Mouse (Mus musculus) heart, adult 2 months (tissue): ENCODE data around the gene Dcaf11. TPM values are rescaled to one million over a fixed set of nuclear protein-coding genes. Genes with fewer than 3 reads are reported as not detected.

Source experiments
- DNase-seq, 2 experiments: peaks; one replicate each; pipeline ENCODE4 v3.0.0; 2021
- H3K27ac ChIP-seq: fragments of 200-600 bp; 2 replicates; pipeline ENCODE4 v1.8.1; 2022
- H3K27me3 ChIP-seq: fragments of 200-500 bp; 2 replicates; pipeline ENCODE4 v1.6.1; 2012; ENCODE audit warnings: mild to moderate bottlenecking, low read length, inconsistent platforms, mixed read lengths; ENCODE audit not compliant: control insufficient read depth, insufficient read depth
- H3K36me3 ChIP-seq: fragments of 200-500 bp; 2 replicates; pipeline ENCODE4 v1.6.1; 2012; ENCODE audit warnings: low read length, inconsistent platforms; ENCODE audit not compliant: control insufficient read depth, insufficient read depth
- H3K4me1 ChIP-seq: fragments of 200-500 bp; 2 replicates; pipeline ENCODE4 v1.6.1; 2011; ENCODE audit warnings: low read length; ENCODE audit not compliant: control insufficient read depth, insufficient read depth
- H3K4me3 ChIP-seq: fragments of 200-600 bp; 2 replicates; pipeline ENCODE4 v1.8.1; 2022
- H3K79me2 ChIP-seq: fragments of 200-500 bp; replicated peaks from 2 replicates; pipeline ENCODE4 v1.6.1; 2012; ENCODE audit warnings: mild to moderate bottlenecking, inconsistent platforms, low read length, moderate library complexity, mixed read lengths; ENCODE audit not compliant: control insufficient read depth, insufficient read depth
- H3K9ac ChIP-seq: fragments of 200-500 bp; 2 replicates; pipeline ENCODE4 v1.6.1; 2012; ENCODE audit warnings: low read depth, mild to moderate bottlenecking, control low read depth, inconsistent platforms, low read length, mixed read lengths
- CTCF ChIP-seq: fragments of 200-600 bp; IDR thresholded peaks from 2 replicates; pipeline ENCODE4 v1.8.1; 2022; ENCODE audit warnings: antibody characterized with exemption, mild to moderate bottlenecking, moderate library complexity
- EP300 ChIP-seq: fragments of 200-500 bp; IDR thresholded peaks from 2 replicates; pipeline ENCODE4 v1.6.1; 2011; ENCODE audit warnings: low read depth, low read length, control low read depth; ENCODE audit not compliant: insufficient read depth
- POLR2A ChIP-seq: fragments of 200-500 bp; IDR thresholded peaks from 2 replicates; pipeline ENCODE4 v1.6.1; 2011; ENCODE audit warnings: mild to moderate bottlenecking, low read depth, low read length, control low read depth; ENCODE audit not compliant: insufficient read depth
- WGBS: fragments of 180-500 bp; shearing (Covaris S2); methylation state at CpG from one replicate; pipeline ENCODE4 v1.1.7; 2018; 5-methylcytosine and 5-hydroxymethylcytosine counted together
- intact Hi-C: fragments of 180-260 bp; cut with DNase I; formaldehyde crosslinking; loops from one replicate; pipeline ENCODE4 v1.15.1; 2025
- polyA plus RNA-seq: library from polyadenylated mRNA; depleted of rRNA; stranded (reverse); fragments of >200 nt; gene quantifications from 2 replicates; pipeline ENCODE4 v1.2.3, GENCODE M21; 2012
- total RNA-seq, 2 experiments: library from RNA; stranded (reverse); gene quantifications; 2 replicates each; pipeline ENCODE4 v1.2.3; 2021

Gene Dcaf11
- total and polyA plus RNA-seq, 3 experiments, result 136 to 160 (median 151) TPM

DNA sequence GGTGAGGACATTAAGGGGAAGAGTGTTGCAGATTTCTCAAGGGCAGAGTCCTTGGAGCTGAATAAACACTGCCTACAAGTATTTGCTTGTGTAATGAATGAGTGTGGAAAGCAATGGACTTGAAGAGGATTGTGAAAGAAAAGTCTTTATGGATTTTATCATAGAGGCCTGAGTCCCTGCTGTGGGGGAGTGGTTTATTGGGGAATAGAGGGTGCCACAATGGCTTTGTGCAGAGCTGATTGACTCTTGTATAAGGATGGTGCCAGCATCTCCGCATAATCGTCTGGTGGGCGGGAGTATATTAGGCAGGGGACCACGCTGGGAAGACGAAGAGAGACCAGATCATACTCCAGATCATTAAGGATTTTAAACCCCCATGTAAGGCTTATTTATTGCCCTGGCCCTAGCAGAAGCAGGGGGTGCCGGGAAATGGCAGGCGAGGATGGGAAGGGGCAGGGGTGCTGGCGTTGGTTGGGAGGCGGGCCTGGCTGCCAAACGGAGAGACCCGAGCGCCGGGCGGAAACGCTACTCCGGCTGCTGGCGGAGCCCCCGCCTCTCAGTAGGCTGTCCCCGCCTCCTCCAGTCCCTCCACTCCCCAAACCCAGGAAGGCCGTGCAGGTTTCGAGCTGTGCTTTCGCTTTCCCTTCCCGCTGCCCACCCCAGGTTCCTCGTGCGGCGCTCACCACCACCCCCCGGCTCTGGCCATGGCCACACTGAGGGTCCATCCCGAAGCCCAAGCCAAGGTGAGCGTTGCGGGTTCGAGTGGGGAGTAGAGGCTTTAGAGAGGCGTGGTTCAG, 18.3 kb downstream of the Dcaf11 start, which contains the start of gene Psme1:
TSS of gene Psme1 (plus strand) at position 253 of the 797 bp plus-strand sequence.
- H3K79me2 ChIP-seq, result 0 out of 2 replicates have a peak, but pooled peaks cover 4% of the 10 kb centered on the region
- TF ChIP-seq POLR2A, result peak; percentile 84
- no peak for TF ChIP-seq CTCF
- 0 out of 2 replicates have a peak, but pooled peaks have one; percentile 18 for TF ChIP-seq EP300
- no peaks in the 10 kb centered on the region for H3K27me3 ChIP-seq
- peaks cover 3% of the 10 kb centered on the region; the same call in 1 of the 2 replicates for H3K4me1 ChIP-seq
- H3K27ac ChIP-seq, result peak within 1 kb of the TSS; percentile 94
- WGBS, result under 1% methylated on average over 32 of the region's 32 CpGs
- intact Hi-C loops, result loop anchor here (1.0 kb wide), 1 partner anchor 18 kb away; the partner anchor contains the start of genes A730061H03Rik and Dcaf11
- peak; percentile 86 to 90 for DNase-seq
- H3K36me3 ChIP-seq, result no peaks in the 10 kb centered on the region
- peak within 1 kb of the TSS; percentile 98 for H3K4me3 ChIP-seq
- H3K9ac ChIP-seq, result peak within 1 kb of the TSS; percentile 95

DNA sequence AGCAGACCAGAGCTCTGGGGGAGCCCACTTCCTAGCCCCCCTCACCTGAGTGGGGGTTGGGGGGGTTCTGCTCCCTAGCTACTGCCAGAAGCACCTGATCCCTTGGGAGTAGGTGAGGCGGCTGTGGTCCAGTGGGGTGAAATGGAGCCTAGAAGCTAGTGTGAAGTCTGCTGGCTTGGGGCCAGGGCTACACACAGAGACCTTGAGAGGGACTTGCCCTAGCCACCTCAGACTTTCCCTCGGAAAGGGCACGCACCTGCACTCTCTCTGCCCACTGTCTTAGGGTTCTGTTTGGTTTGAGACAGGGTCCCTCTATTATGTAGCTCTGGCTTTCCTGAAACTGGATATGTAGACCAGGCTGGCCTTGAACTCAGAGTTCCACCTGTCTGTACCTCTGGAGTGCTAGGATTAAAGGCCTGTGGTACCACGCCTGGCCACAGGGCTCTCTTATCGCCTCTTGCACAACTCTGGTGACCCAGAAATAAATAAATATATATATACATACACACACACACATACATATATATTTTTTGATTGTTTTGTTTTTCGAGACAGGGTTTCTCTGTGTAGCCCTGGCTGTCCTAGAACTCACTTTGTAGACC, 19.0 kb downstream of the Dcaf11 start:
- no peak for TF ChIP-seq CTCF
- TF ChIP-seq POLR2A, result no peak
- TF ChIP-seq EP300, result no peak
- Histone ChIP-seq H3K27ac (peak overlapping the region; percentile 94), H3K27me3 (no peaks in the 10 kb centered on the region), H3K4me1 (peaks cover 3% of the 10 kb centered on the region; the same call in 1 of the 2 replicates), H3K4me3 (peak overlapping the region; percentile 98), H3K79me2 (0 out of 2 replicates have a peak, but pooled peaks cover 4% of the 10 kb centered on the region), H3K36me3 (no peaks in the 10 kb centered on the region), H3K9ac (peak overlapping the region; percentile 95)
- 23% methylated on average over 6 of the region's 6 CpGs for WGBS
- DNase-seq, result peak in 1 of 2 experiments; percentile 73
- intact Hi-C loops, result loop anchor here (1.0 kb wide), 1 partner anchor 18 kb away; the partner anchor contains the start of genes A730061H03Rik and Dcaf11

DNA sequence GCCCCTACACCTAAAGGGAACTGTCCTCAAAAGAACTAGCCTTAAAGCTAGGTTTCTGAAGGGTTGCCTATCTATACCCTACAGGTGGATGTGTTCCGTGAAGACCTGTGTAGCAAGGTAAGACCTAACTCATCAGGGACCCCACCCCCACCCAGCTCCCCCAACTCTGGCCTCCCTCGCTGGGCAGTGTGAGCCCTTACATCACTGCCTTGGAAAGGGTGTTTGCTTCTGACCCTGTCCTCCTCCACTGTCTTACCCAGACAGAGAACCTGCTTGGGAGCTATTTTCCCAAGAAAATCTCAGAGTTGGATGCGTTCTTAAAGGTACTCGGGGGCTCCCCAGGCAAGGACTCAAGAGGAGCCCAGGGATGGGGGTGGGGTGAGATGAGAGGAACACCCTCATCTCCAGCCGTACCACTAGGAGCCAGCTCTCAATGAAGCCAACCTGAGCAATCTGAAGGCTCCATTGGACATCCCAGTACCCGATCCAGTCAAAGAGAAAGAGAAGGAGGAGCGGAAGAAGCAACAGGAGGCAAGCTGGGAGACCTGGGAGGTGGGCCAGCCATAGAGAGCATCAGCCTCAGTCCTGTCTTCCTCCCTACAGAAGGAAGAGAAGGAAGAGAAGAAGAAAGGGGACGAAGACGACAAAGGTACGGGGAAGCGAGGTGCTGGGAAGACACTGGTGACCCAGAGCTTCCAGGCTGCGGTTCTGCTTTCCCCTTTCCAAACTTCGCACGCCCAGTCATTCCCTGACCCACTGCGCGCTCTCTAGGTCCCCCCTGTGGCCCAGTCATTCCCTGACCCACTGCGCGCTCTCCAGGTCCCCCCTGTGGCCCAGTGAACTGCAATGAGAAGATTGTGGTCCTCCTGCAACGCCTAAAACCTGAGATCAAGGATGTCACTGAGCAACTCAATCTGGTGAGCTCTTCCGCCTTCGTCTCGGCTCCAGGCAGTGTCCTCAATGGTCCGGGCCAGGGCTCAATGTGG, 20.0 kb downstream of the Dcaf11 start:
- Histone ChIP-seq H3K27ac (no peak overlapping the region), H3K27me3 (no peaks in the 10 kb centered on the region), H3K79me2 (0 out of 2 replicates have a peak, but pooled peaks cover 4% of the 10 kb centered on the region), H3K4me1 (peaks cover 3% of the 10 kb centered on the region; the same call in 1 of the 2 replicates), H3K9ac (no peak overlapping the region), H3K36me3 (no peaks in the 10 kb centered on the region), H3K4me3 (no peak overlapping the region)
- no peak for TF ChIP-seq CTCF
- TF ChIP-seq POLR2A, result peak; percentile 33; the same call in 1 of the 2 replicates
- no peak for TF ChIP-seq EP300
- WGBS, result 85% methylated on average over 23 of the region's 23 CpGs
- no peak for DNase-seq
- intact Hi-C loops, result no loop called here

DNA sequence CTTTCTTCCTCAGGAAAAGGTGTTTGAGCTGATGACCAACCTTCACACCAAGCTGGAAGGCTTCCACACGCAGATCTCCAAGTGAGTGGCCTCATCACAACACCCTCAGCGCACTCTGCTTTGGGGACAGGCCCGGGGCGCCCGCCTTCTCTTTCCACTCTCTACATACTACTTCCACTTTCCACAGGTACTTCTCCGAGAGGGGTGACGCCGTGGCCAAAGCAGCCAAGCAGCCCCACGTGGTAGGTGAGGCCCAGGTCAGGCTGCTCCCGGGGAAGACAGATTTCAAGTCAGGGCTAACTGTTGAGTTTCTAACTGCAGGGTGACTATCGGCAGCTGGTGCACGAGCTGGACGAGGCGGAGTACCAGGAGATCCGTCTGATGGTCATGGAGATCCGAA, 20.9 kb downstream of the Dcaf11 start:
- H3K4me1 ChIP-seq, result peaks cover 6% of the 10 kb centered on the region
- TF ChIP-seq POLR2A (no peak), EP300 (no peak), CTCF (no peak)
- H3K4me3 ChIP-seq, result no peak overlapping the region
- 93% methylated on average over 16 of the region's 16 CpGs for WGBS
- no peak overlapping the region for H3K9ac ChIP-seq
- H3K27ac ChIP-seq, result no peak overlapping the region
- 0 out of 2 replicates have a peak, but pooled peaks cover 4% of the 10 kb centered on the region for H3K79me2 ChIP-seq
- no peaks in the 10 kb centered on the region for H3K27me3 ChIP-seq
- DNase-seq, result no peak
- H3K36me3 ChIP-seq, result no peaks in the 10 kb centered on the region; the same call in 1 of the 2 replicates
- intact Hi-C loops, result no loop called here

DNA sequence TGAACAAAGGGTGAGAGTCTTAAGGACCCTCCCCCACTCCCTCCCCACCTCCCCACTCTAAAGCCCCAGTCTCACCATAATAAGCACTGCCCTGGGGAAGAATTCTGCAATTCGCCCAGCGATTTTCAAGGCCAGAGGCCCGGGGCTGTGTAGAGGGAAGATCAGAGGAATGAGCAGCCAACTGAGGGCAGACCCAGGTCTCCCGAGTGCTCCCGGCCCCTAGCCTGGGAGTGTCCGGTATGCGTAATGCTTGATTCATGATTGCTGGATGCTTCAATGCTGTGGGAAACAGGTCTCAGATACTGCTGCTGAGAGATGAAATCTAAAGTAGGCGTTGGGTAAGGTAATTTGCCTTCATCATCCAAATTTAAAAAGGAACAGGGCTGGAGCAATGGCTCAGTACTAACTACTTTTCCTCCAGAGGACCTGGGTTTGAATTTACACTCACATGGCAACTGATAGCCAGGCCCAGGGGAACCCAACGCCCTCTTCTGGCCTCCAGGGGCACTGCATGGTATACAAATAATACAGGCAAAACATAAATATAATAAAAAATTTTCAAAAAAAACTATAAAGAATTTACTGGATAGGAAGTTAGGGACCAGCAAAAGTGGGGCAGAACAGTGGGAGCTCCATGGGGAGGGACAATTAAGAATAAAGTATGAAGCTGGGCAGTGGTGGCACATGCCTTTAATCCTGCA, 22.3 kb downstream of the Dcaf11 start:
- Histone ChIP-seq H3K27me3 (no peaks in the 10 kb centered on the region), H3K79me2 (0 out of 2 replicates have a peak, but pooled peaks cover 4% of the 10 kb centered on the region), H3K9ac (no peak overlapping the region), H3K27ac (no peak overlapping the region), H3K4me1 (peaks cover 6% of the 10 kb centered on the region), H3K36me3 (no peaks in the 10 kb centered on the region; the same call in 1 of the 2 replicates), H3K4me3 (no peak overlapping the region)
- intact Hi-C loops, result no loop called here
- no peak for DNase-seq
- WGBS, result 74% methylated on average over 9 of the region's 9 CpGs
- no peak for TF ChIP-seq EP300
- TF ChIP-seq POLR2A, result no peak
- TF ChIP-seq CTCF, result peak; percentile 72
